Mouse (Mus musculus) heart, adult 2 months (tissue): ENCODE results near the gene Atp6v0a4.

ENCODE experiments used
- CTCF ChIP-seq: fragments of 200-600 bp; IDR thresholded peaks from 2 replicates; pipeline ENCODE4 v1.8.1; 2022; ENCODE audit warnings: antibody characterized with exemption, mild to moderate bottlenecking, moderate library complexity
- POLR2A ChIP-seq: fragments of 200-500 bp; IDR thresholded peaks from 2 replicates; pipeline ENCODE4 v1.6.1; 2011; ENCODE audit warnings: mild to moderate bottlenecking, low read depth, low read length, control low read depth; ENCODE audit not compliant: insufficient read depth

DNA sequence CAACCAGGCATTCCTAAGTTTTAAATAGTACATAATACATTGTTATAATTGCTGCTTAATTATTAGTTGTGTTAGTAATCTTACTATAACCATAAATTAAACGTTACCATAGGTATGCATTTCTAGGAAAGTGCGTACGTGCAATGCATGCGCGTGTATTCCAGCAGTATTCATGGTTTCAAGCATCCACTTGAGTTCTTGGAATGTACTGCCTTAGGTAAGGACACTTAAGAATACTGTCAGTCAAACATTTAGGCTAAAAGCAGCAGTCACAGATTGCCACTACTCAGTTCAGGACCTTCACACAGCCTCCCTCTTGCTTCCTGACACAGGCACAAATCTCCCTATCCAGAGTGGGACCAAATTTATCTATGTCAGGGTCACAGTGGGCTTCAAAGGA lies 15.9 kb downstream of the Atp6v0a4 start:
- TF ChIP-seq CTCF (no peak), POLR2A (no peak)
